Mouse (Mus musculus) CH12.LX (cell line): ENCODE measurements around the gene Col28a1. TPM values are rescaled to one million over a fixed set of nuclear protein-coding genes. Genes with fewer than 3 reads are reported as not detected.

Experiments
- DNase-seq: peaks from one replicate; pipeline ENCODE4 v3.0.0-alpha.2; 2013; ENCODE audit errors: extremely low read depth
- H3K27ac ChIP-seq: 2 replicates; pipeline ENCODE4 v1.5.1; 2012; ENCODE audit warnings: low read depth, mild to moderate bottlenecking, control low read depth, moderate library complexity; ENCODE audit not compliant: insufficient read depth
- H3K27me3 ChIP-seq: replicated peaks from 2 replicates; pipeline ENCODE3; 2012; ENCODE audit warnings: inconsistent platforms
- H3K36me3 ChIP-seq, 2 experiments: replicated peaks in 1 of 2; 2 replicates each; pipeline versions ENCODE3 to v1.6.1; 2012; ENCODE audit warnings: inconsistent platforms in 1 of 2, low read length in 1 of 2, mild to moderate bottlenecking in 1 of 2, mixed read lengths in 1 of 2, moderate library complexity in 1 of 2; ENCODE audit not compliant: control insufficient read depth in 1 of 2, insufficient read depth in 1 of 2
- H3K4me1 ChIP-seq, 2 experiments: 2 replicates each; pipeline ENCODE4 v1.6.1; 2012; ENCODE audit warnings: inconsistent platforms in 1 of 2, moderate library complexity in 1 of 2; ENCODE audit not compliant: insufficient read depth in 2 of 2, control insufficient read depth in 1 of 2
- H3K4me2 ChIP-seq: 2 replicates; pipeline ENCODE4 v1.6.1; 2012; ENCODE audit warnings: low read depth, mild to moderate bottlenecking, control low read depth; ENCODE audit not compliant: poor library complexity, insufficient read depth, severe bottlenecking
- H3K4me3 ChIP-seq, 3 experiments: fragments of 150-350 bp in 1 of 3; sonication (generic) in 1 of 3; replicated peaks in 1 of 3; 2 replicates each; pipeline versions ENCODE3 to v1.5.1; 2011 to 2012; ENCODE audit warnings: low read depth in 2 of 3, low read length in 2 of 3, mild to moderate bottlenecking in 2 of 3, moderate library complexity in 2 of 3, control low read depth in 1 of 3, improper control_type of control experiment in 1 of 3, inconsistent platforms in 1 of 3, mixed read lengths in 1 of 3; ENCODE audit not compliant: poor library complexity in 1 of 3
- H3K79me2 ChIP-seq: replicated peaks from 2 replicates; pipeline ENCODE4 v1.6.1; 2012; ENCODE audit warnings: mild to moderate bottlenecking, moderate library complexity; ENCODE audit not compliant: control insufficient read depth, poor library complexity, insufficient read depth, severe bottlenecking; ENCODE audit errors: extremely low read depth
- H3K9ac ChIP-seq: 2 replicates; pipeline ENCODE4 v1.6.1; 2012; ENCODE audit warnings: low read depth, mild to moderate bottlenecking, control low read depth, moderate library complexity; ENCODE audit not compliant: insufficient read depth
- H3K9me3 ChIP-seq: replicated peaks from 2 replicates; pipeline ENCODE3; 2012; ENCODE audit warnings: low read length, inconsistent platforms, mixed read lengths
- BHLHE40 ChIP-seq: IDR thresholded peaks from 2 replicates; pipeline ENCODE4 v1.6.1; 2011; ENCODE audit warnings: mild to moderate bottlenecking, low read depth, low read length, improper control_type of control experiment
- CHD1 ChIP-seq: IDR thresholded peaks from 2 replicates; pipeline ENCODE4 v1.6.1; 2012; ENCODE audit warnings: low read depth, low read length, improper control_type of control experiment, inconsistent platforms
- CHD2 ChIP-seq: IDR thresholded peaks from 2 replicates; pipeline ENCODE4 v1.6.1; 2011; ENCODE audit warnings: low read length, improper control_type of control experiment
- E2F4 ChIP-seq: IDR thresholded peaks from 2 replicates; pipeline ENCODE4 v1.6.1; 2011; ENCODE audit warnings: low read depth, low read length, improper control_type of control experiment; ENCODE audit not compliant: insufficient replicate concordance
- ELF1 ChIP-seq: IDR thresholded peaks from 2 replicates; pipeline ENCODE4 v1.6.1; 2014; ENCODE audit warnings: low read depth, mild to moderate bottlenecking, inconsistent platforms, low read length, improper control_type of control experiment
- EP300 ChIP-seq: IDR thresholded peaks from 2 replicates; pipeline ENCODE4 v1.6.1; 2011; ENCODE audit warnings: low read length, improper control_type of control experiment
- ETS1 ChIP-seq: conservative IDR thresholded peaks from 2 replicates; pipeline ENCODE4 v1.6.1; 2012; ENCODE audit warnings: low read depth, mild to moderate bottlenecking, inconsistent platforms, low read length, improper control_type of control experiment, moderate library complexity
- GABPA ChIP-seq: IDR thresholded peaks from 2 replicates; pipeline ENCODE4 v1.6.1; 2012; ENCODE audit warnings: low read depth, low read length, improper control_type of control experiment, inconsistent platforms; ENCODE audit not compliant: insufficient replicate concordance
- HCFC1 ChIP-seq: IDR thresholded peaks from 2 replicates; pipeline ENCODE4 v1.6.1; 2012; ENCODE audit warnings: low read depth, mild to moderate bottlenecking, inconsistent platforms, low read length, improper control_type of control experiment
- JUN ChIP-seq: IDR thresholded peaks from 2 replicates; pipeline ENCODE4 v1.6.1; 2011; ENCODE audit warnings: low read depth, mild to moderate bottlenecking, low read length, improper control_type of control experiment, moderate library complexity; ENCODE audit not compliant: insufficient read depth
- MAFK ChIP-seq: IDR thresholded peaks from 2 replicates; pipeline ENCODE4 v1.6.1; 2011; ENCODE audit warnings: low read length, improper control_type of control experiment; ENCODE audit not compliant: insufficient replicate concordance
- MAX ChIP-seq: IDR thresholded peaks from 2 replicates; pipeline ENCODE4 v1.6.1; 2011; ENCODE audit warnings: low read length, improper control_type of control experiment
- MAZ ChIP-seq: IDR thresholded peaks from 2 replicates; pipeline ENCODE4 v1.6.1; 2012; ENCODE audit warnings: low read depth, mild to moderate bottlenecking, inconsistent platforms, low read length, improper control_type of control experiment, moderate library complexity
- MEF2A ChIP-seq: IDR thresholded peaks from 2 replicates; pipeline ENCODE4 v1.6.1; 2014; ENCODE audit warnings: low read depth, mild to moderate bottlenecking, inconsistent platforms, low read length, improper control_type of control experiment, borderline replicate concordance
- MXI1 ChIP-seq: IDR thresholded peaks from 2 replicates; pipeline ENCODE4 v1.6.1; 2011; ENCODE audit warnings: mild to moderate bottlenecking, low read depth, low read length, improper control_type of control experiment
- MYC ChIP-seq: IDR thresholded peaks from 2 replicates; pipeline ENCODE4 v1.6.1; 2011; ENCODE audit warnings: low read depth, mild to moderate bottlenecking, improper control_type of control experiment, low read length
- NELFE ChIP-seq: IDR thresholded peaks from 2 replicates; pipeline ENCODE4 v1.6.1; 2011; ENCODE audit warnings: low read depth, low read length, improper control_type of control experiment
- NRF1 ChIP-seq: IDR thresholded peaks from 2 replicates; pipeline ENCODE4 v1.6.1; 2014; ENCODE audit warnings: low read depth, mild to moderate bottlenecking, inconsistent platforms, low read length, improper control_type of control experiment, moderate library complexity
- PAX5 ChIP-seq: IDR thresholded peaks from 2 replicates; pipeline ENCODE4 v1.6.1; 2012; ENCODE audit warnings: low read length, inconsistent platforms, mixed read lengths
- POLR2A ChIP-seq: IDR thresholded peaks from 2 replicates; pipeline ENCODE4 v1.6.1; 2011; ENCODE audit warnings: low read depth, mild to moderate bottlenecking, improper control_type of control experiment, low read length
- POLR2AphosphoS2 ChIP-seq: IDR thresholded peaks from 2 replicates; pipeline ENCODE4 v1.6.1; 2011; ENCODE audit warnings: low read depth, low read length, improper control_type of control experiment
- RCOR1 ChIP-seq: conservative IDR thresholded peaks from 2 replicates; pipeline ENCODE4 v1.6.1; 2012; ENCODE audit warnings: low read depth, mild to moderate bottlenecking, inconsistent platforms, low read length, improper control_type of control experiment
- SIN3A ChIP-seq: IDR thresholded peaks from 2 replicates; pipeline ENCODE4 v1.6.1; 2012; ENCODE audit warnings: low read length, improper control_type of control experiment, inconsistent platforms
- SMC3 ChIP-seq: IDR thresholded peaks from 2 replicates; pipeline ENCODE4 v1.6.1; 2011; ENCODE audit warnings: low read depth, low read length, improper control_type of control experiment
- TBP ChIP-seq: conservative IDR thresholded peaks from 2 replicates; pipeline ENCODE4 v1.6.1; 2011; ENCODE audit warnings: low read depth, low read length, improper control_type of control experiment
- TCF12 ChIP-seq: IDR thresholded peaks from 2 replicates; pipeline ENCODE4 v1.6.1; 2014; ENCODE audit warnings: low read depth, mild to moderate bottlenecking, inconsistent platforms, low read length, improper control_type of control experiment
- UBTF ChIP-seq: IDR thresholded peaks from 2 replicates; pipeline ENCODE4 v1.6.1; 2012; ENCODE audit warnings: low read depth, mild to moderate bottlenecking, inconsistent platforms, low read length, improper control_type of control experiment, moderate library complexity
- USF2 ChIP-seq: conservative IDR thresholded peaks from 2 replicates; pipeline ENCODE4 v1.6.1; 2011; ENCODE audit warnings: low read depth, low read length, improper control_type of control experiment
- ZC3H11A ChIP-seq: IDR thresholded peaks from 2 replicates; pipeline ENCODE4 v1.6.1; 2012; ENCODE audit warnings: low read depth, mild to moderate bottlenecking, inconsistent platforms, low read length, improper control_type of control experiment
- ZKSCAN1 ChIP-seq: IDR thresholded peaks from 2 replicates; pipeline ENCODE4 v1.6.1; 2012; ENCODE audit warnings: low read depth, inconsistent platforms, low read length, improper control_type of control experiment, borderline replicate concordance
- ZMIZ1 ChIP-seq: IDR thresholded peaks from 2 replicates; pipeline ENCODE4 v1.6.1; 2012; ENCODE audit warnings: low read depth, mild to moderate bottlenecking, inconsistent platforms, low read length, improper control_type of control experiment
- ZNF384 ChIP-seq: IDR thresholded peaks from 2 replicates; pipeline ENCODE4 v1.6.1; 2012; ENCODE audit warnings: low read depth, low read length, improper control_type of control experiment, inconsistent platforms
- dilution Hi-C: fragments of 300-500 bp; cut with MboI; formaldehyde crosslinking; loops from 2 replicates; pipeline ENCODE4 v1.14.3; 2020; ENCODE audit warnings: low sequenced_read_pairs; ENCODE audit not compliant: extremely low pct_unique_long_range_greater_than_20kb, extremely low pct_ligation_motif_present
- in situ Hi-C: fragments of 300-500 bp; cut with MboI; formaldehyde crosslinking; loops from 3 replicates; pipeline ENCODE4 v1.14.3; 2019; ENCODE audit warnings: low sequenced_read_pairs, low pct_ligation_motif_present, low pct_unique_long_range_greater_than_20kb, mixed read lengths
- polyA plus RNA-seq: library from polyadenylated mRNA; unstranded; fragments of >175 nt; gene quantifications from 2 replicates; pipeline ENCODE4 v1.2.1, GENCODE M21; 2012; ENCODE audit warnings: low read depth; ENCODE audit not compliant: insufficient read length
- total RNA-seq, 2 experiments: library from RNA; depleted of rRNA; stranded (reverse); fragments of 300-350 nt in 1 of 2; fragments of >200 nt in 1 of 2; gene quantifications; 2 replicates each; pipeline ENCODE4 v1.2.3; 2012 to 2014

Col28a1 gene
- total and polyA plus RNA-seq, 3 experiments, result not detected

DNA sequence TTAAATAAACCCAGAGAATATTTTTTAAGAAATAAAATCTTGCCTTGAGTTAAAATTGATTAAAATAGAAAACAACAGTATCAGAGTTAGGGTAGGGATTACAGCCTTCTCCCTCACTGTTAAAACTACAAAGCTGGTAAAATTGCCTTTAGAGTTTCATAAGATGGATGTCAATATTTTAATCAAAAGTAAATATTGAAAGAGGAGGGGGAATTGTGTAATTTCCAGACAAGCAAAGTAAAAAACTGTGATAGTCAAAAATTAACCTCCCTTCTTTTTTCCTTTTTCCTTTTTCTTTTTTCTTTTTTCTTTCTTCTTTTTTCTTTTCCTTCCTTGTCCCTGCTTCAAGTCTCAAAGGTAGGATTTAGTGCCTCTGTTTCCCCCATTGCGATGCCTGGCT, 146.6 kb downstream of the Col28a1 start:
- H3K9me3 ChIP-seq, result no peaks in the 10 kb centered on the region
- dilution Hi-C loops (no loop called here), in situ Hi-C loops (no loop called here)
- no peak overlapping the region for H3K4me2 ChIP-seq
- H3K27me3 ChIP-seq, result no peaks in the 10 kb centered on the region
- H3K4me1 ChIP-seq, result no peaks in the 10 kb centered on the region
- H3K27ac ChIP-seq, result no peak overlapping the region
- H3K36me3 ChIP-seq, result no peaks in the 10 kb centered on the region
- no peak overlapping the region for H3K4me3 ChIP-seq
- no peak for TF ChIP-seq GABPA
- no peak for TF ChIP-seq MXI1
- TF ChIP-seq RCOR1, result no peak
- TF ChIP-seq PAX5, result no peak
- TF ChIP-seq EP300, result no peak
- TF ChIP-seq CHD2, result no peak
- no peak for TF ChIP-seq NELFE
- no peak for TF ChIP-seq MAZ
- TF ChIP-seq BHLHE40, result no peak
- TF ChIP-seq E2F4, result no peak
- TF ChIP-seq ZMIZ1, result no peak
- no peak for TF ChIP-seq POLR2A
- TF ChIP-seq ETS1, result no peak
- TF ChIP-seq MAX, result no peak
- TF ChIP-seq SIN3A, result no peak
- TF ChIP-seq ELF1, result no peak
- TF ChIP-seq USF2, result no peak
- no peak for TF ChIP-seq CHD1
- no peak for TF ChIP-seq TBP
- no peaks in the 10 kb centered on the region for H3K79me2 ChIP-seq
- no peak overlapping the region for H3K9ac ChIP-seq
- DNase-seq, result no peak

DNA sequence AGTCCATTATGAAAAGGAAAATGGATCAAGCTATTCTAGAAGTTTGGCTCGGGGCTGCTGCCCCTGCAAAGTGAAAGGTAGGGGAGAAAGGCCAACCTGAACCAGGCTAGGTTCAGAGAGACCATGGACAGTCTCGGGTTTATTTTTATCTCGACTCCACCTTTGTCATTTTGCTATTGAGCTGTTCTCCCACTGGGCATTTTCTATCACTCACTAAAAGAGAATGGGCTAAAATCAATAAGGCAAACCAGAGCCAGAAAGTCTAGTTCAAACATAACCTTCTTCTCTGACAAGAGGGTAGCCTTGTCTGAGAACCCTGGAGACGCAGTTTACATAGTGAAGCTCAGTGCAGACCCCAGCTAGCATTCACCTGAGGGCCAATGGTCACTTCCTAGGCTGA, 163.7 kb downstream of the Col28a1 start:
- TF ChIP-seq UBTF, result no peak
- TF ChIP-seq MYC, result no peak
- TF ChIP-seq JUN, result no peak
- TF ChIP-seq ELF1, result no peak
- no peak for TF ChIP-seq BHLHE40
- TF ChIP-seq EP300, result no peak
- no peak for TF ChIP-seq HCFC1
- no peak for TF ChIP-seq SMC3
- no peak for TF ChIP-seq PAX5
- TF ChIP-seq POLR2AphosphoS2, result no peak
- no peak for TF ChIP-seq TCF12
- TF ChIP-seq ETS1, result no peak
- no peak for TF ChIP-seq TBP
- TF ChIP-seq ZC3H11A, result no peak
- no peak for TF ChIP-seq NRF1
- TF ChIP-seq ZMIZ1, result no peak
- TF ChIP-seq ZKSCAN1, result no peak
- no peak for TF ChIP-seq MEF2A
- no peak for TF ChIP-seq ZNF384
- no peak for TF ChIP-seq MAFK
- no peak overlapping the region for H3K27ac ChIP-seq
- no peaks in the 10 kb centered on the region for H3K27me3 ChIP-seq
- H3K4me1 ChIP-seq, result peaks cover 3 to 4% of the 10 kb centered on the region in 2 experiments; a peak in 3 of 4 replicates
- H3K9me3 ChIP-seq, result no peaks in the 10 kb centered on the region
- no peaks in the 10 kb centered on the region for H3K36me3 ChIP-seq
- dilution Hi-C loops (no loop called here), in situ Hi-C loops (no loop called here)
- no peak for DNase-seq
- H3K4me2 ChIP-seq, result 0 out of 2 replicates have a peak overlapping the region, but pooled peaks have one; percentile 24
- H3K9ac ChIP-seq, result no peak overlapping the region
- H3K79me2 ChIP-seq, result no peaks in the 10 kb centered on the region
- no peak overlapping the region for H3K4me3 ChIP-seq
